Mouse (Mus musculus) limb, embryonic 13.5 days (tissue): ENCODE measurements around the gene Ssx2ip. TPM values are rescaled to one million over a fixed set of nuclear protein-coding genes. Genes with fewer than 3 reads are reported as not detected.
A peak's percentile ranks its signal among the peaks of the same experiment; 100 is the strongest.

Experiments used
- ATAC-seq: fragments of 200-750 bp; cut with Nextera tagmentation; 2 replicates; pipeline ENCODE4 v1.8.0; 2017; ENCODE audit warnings: low read depth, moderate number of reproducible peaks, moderate TSS enrichment; ENCODE audit not compliant: low FRiP score
- H3K27ac ChIP-seq: fragments of 300-500 bp; sonication (generic); 2 replicates; pipeline ENCODE4 v1.5.1; 2015; ENCODE audit warnings: inconsistent platforms, mild to moderate bottlenecking, moderate library complexity
- H3K27me3 ChIP-seq: fragments of 300-500 bp; sonication (generic); 2 replicates; pipeline ENCODE4 v1.6.1; 2015; ENCODE audit warnings: mild to moderate bottlenecking, inconsistent platforms
- H3K36me3 ChIP-seq: fragments of 300-500 bp; sonication (generic); 2 replicates; pipeline ENCODE4 v1.6.1; 2015; ENCODE audit warnings: inconsistent platforms, mild to moderate bottlenecking, moderate library complexity
- H3K4me1 ChIP-seq: fragments of 300-500 bp; sonication (generic); 2 replicates; pipeline ENCODE4 v1.6.1; 2015; ENCODE audit warnings: inconsistent platforms
- H3K4me2 ChIP-seq: fragments of 300-500 bp; sonication (generic); replicated peaks from 2 replicates; pipeline ENCODE4 v1.6.1; 2015; ENCODE audit warnings: inconsistent platforms, mild to moderate bottlenecking, moderate library complexity
- H3K4me3 ChIP-seq: fragments of 300-500 bp; sonication (generic); 2 replicates; pipeline ENCODE4 v1.5.1; 2015; ENCODE audit warnings: moderate library complexity, mild to moderate bottlenecking, inconsistent platforms
- H3K9ac ChIP-seq: fragments of 300-500 bp; sonication (generic); 2 replicates; pipeline ENCODE4 v1.6.1; 2015; ENCODE audit warnings: mild to moderate bottlenecking, inconsistent platforms
- H3K9me3 ChIP-seq: fragments of 300-500 bp; sonication (generic); 2 replicates; pipeline ENCODE4 v1.6.1; 2016; ENCODE audit warnings: inconsistent platforms
- WGBS: fragments of 180-500 bp; shearing (Covaris S2); methylation state at CpG from one replicate; pipeline ENCODE4 v1.1.7; 2015; 5-methylcytosine and 5-hydroxymethylcytosine counted together
- polyA plus RNA-seq: library from polyadenylated mRNA; unstranded; fragments of >200 nt; fragmentation: Nextera tagmentation; extraction: Ambion mirVana; gene quantifications from 2 replicates; pipeline ENCODE4 v1.2.1, GENCODE M21; 2015

Ssx2ip gene
- polyA plus RNA-seq, 1 experiment from 2014 or later: 18.9 TPM

GRCm38 (mm10) chr3:146379740-146380466 lies 24.5 kb upstream of the Ssx2ip start:
- ATAC-seq: no peak
- Histone ChIP-seq H3K4me3 (no peak overlapping the region), H3K27me3 (no peaks in the 10 kb centered on the region), H3K9ac (no peak overlapping the region), H3K4me1 (no peaks in the 10 kb centered on the region), H3K36me3 (no peaks in the 10 kb centered on the region), H3K4me2 (no peak overlapping the region), H3K9me3 (no peaks in the 10 kb centered on the region; the same call in 1 of the 2 replicates), H3K27ac (no peak overlapping the region)
- 76% methylated on average over 9 of the region's 9 CpGs for WGBS

GRCm38 (mm10) chr3:146380874-146381273 lies 23.6 kb upstream of the Ssx2ip start:
- no peak overlapping the region for H3K4me2 ChIP-seq
- H3K27ac ChIP-seq: no peak overlapping the region
- H3K4me1 ChIP-seq: no peaks in the 10 kb centered on the region
- WGBS: 92% methylated on average over 2 of the region's 2 CpGs
- H3K9me3 ChIP-seq: no peaks in the 10 kb centered on the region; the same call in 1 of the 2 replicates
- no peaks in the 10 kb centered on the region for H3K27me3 ChIP-seq
- no peak overlapping the region for H3K4me3 ChIP-seq
- no peak for ATAC-seq
- H3K36me3 ChIP-seq: no peaks in the 10 kb centered on the region
- H3K9ac ChIP-seq: no peak overlapping the region

- no peaks in the 10 kb centered on the region for H3K27me3 ChIP-seq
- WGBS: 88% methylated on average over 9 of the region's 9 CpGs
- H3K27ac ChIP-seq: no peak overlapping the region
- no peak overlapping the region for H3K4me2 ChIP-seq
- ATAC-seq: no peak
- no peaks in the 10 kb centered on the region for H3K4me1 ChIP-seq
- H3K9me3 ChIP-seq: no peaks in the 10 kb centered on the region; the same call in 1 of the 2 replicates
- no peak overlapping the region for H3K9ac ChIP-seq
- H3K4me3 ChIP-seq: no peak overlapping the region
- H3K36me3 ChIP-seq: no peaks in the 10 kb centered on the region
These were observed 23.0 kb upstream of the Ssx2ip start for GRCm38 (mm10) chr3:146381471-146381870.

GRCm38 (mm10) chr3:146386800-146387199 lies 17.6 kb upstream of the Ssx2ip start:
- Histone ChIP-seq H3K4me3 (no peak overlapping the region), H3K4me2 (no peak overlapping the region), H3K36me3 (no peaks in the 10 kb centered on the region), H3K9ac (no peak overlapping the region), H3K4me1 (no peaks in the 10 kb centered on the region), H3K27me3 (0 out of 2 replicates have a peak, but pooled peaks cover 2% of the 10 kb centered on the region), H3K9me3 (no peaks in the 10 kb centered on the region; the same call in 1 of the 2 replicates), H3K27ac (no peak overlapping the region)
- no peak for ATAC-seq
- 69% methylated on average over 3 of the region's 3 CpGs for WGBS

- H3K4me1 ChIP-seq: peaks cover 6% of the 10 kb centered on the region; the same call in 1 of the 2 replicates
- no peak overlapping the region for H3K4me3 ChIP-seq
- no peaks in the 10 kb centered on the region for H3K36me3 ChIP-seq
- H3K27me3 ChIP-seq: peaks cover 8% of the 10 kb centered on the region; the same call in 1 of the 2 replicates
- H3K4me2 ChIP-seq: no peak overlapping the region
- WGBS: 79% methylated on average over 19 of the region's 19 CpGs
- no peak overlapping the region for H3K27ac ChIP-seq
- H3K9me3 ChIP-seq: no peaks in the 10 kb centered on the region
- H3K9ac ChIP-seq: no peak overlapping the region
- no peak for ATAC-seq
These were observed 11.7 kb upstream of the Ssx2ip start for GRCm38 (mm10) chr3:146392656-146393321.

- 45% methylated on average over 7 of the region's 7 CpGs for WGBS
- no peak overlapping the region for H3K27ac ChIP-seq
- no peak overlapping the region for H3K9ac ChIP-seq
- no peak overlapping the region for H3K4me2 ChIP-seq
- H3K9me3 ChIP-seq: no peaks in the 10 kb centered on the region
- peaks cover 6% of the 10 kb centered on the region; the same call in 1 of the 2 replicates for H3K4me1 ChIP-seq
- ATAC-seq: no peak
- no peaks in the 10 kb centered on the region for H3K36me3 ChIP-seq
- H3K27me3 ChIP-seq: peaks cover 8% of the 10 kb centered on the region; the same call in 1 of the 2 replicates
- no peak overlapping the region for H3K4me3 ChIP-seq
These were observed 10.8 kb upstream of the Ssx2ip start for GRCm38 (mm10) chr3:146393641-146394100.

GRCm38 (mm10) chr3:146396256-146396655 lies 8.2 kb upstream of the Ssx2ip start:
- 78% methylated on average over 6 of the region's 6 CpGs for WGBS
- Histone ChIP-seq H3K9me3 (no peaks in the 10 kb centered on the region), H3K4me2 (no peak overlapping the region), H3K27me3 (peaks cover 5% of the 10 kb centered on the region; the same call in 1 of the 2 replicates), H3K9ac (no peak overlapping the region), H3K36me3 (no peaks in the 10 kb centered on the region), H3K4me3 (no peak overlapping the region), H3K4me1 (peaks cover 6% of the 10 kb centered on the region; the same call in 1 of the 2 replicates), H3K27ac (no peak overlapping the region)
- no peak for ATAC-seq

- no peak overlapping the region for H3K27ac ChIP-seq
- peaks cover 6% of the 10 kb centered on the region; the same call in 1 of the 2 replicates for H3K4me1 ChIP-seq
- H3K9me3 ChIP-seq: no peaks in the 10 kb centered on the region
- WGBS: 54% methylated on average over 1 of the region's 1 CpGs
- H3K4me3 ChIP-seq: no peak overlapping the region
- no peak overlapping the region for H3K4me2 ChIP-seq
- H3K27me3 ChIP-seq: peaks cover 5% of the 10 kb centered on the region; the same call in 1 of the 2 replicates
- no peak overlapping the region for H3K9ac ChIP-seq
- no peaks in the 10 kb centered on the region for H3K36me3 ChIP-seq
- ATAC-seq: no peak
These were observed 7.5 kb upstream of the Ssx2ip start for GRCm38 (mm10) chr3:146396934-146397333.

GRCm38 (mm10) chr3:146397847-146398246 lies 6.6 kb upstream of the Ssx2ip start:
- Histone ChIP-seq H3K9ac (no peak overlapping the region), H3K27me3 (peaks cover 2% of the 10 kb centered on the region; the same call in 1 of the 2 replicates), H3K4me1 (peaks cover 6% of the 10 kb centered on the region; the same call in 1 of the 2 replicates), H3K36me3 (no peaks in the 10 kb centered on the region), H3K9me3 (0 out of 2 replicates have a peak, but pooled peaks cover under 1% of the 10 kb centered on the region), H3K4me2 (no peak overlapping the region), H3K27ac (no peak overlapping the region), H3K4me3 (no peak overlapping the region)
- no peak for ATAC-seq
- 92% methylated on average over 4 of the region's 4 CpGs for WGBS

GRCm38 (mm10) chr3:146399203-146399602 lies 5.2 kb upstream of the Ssx2ip start:
- Histone ChIP-seq H3K9me3 (peaks cover 5% of the 10 kb centered on the region; the same call in 1 of the 2 replicates), H3K4me1 (peaks cover 9% of the 10 kb centered on the region; the same call in 1 of the 2 replicates), H3K27me3 (no peaks in the 10 kb centered on the region), H3K4me2 (no peak overlapping the region), H3K27ac (no peak overlapping the region), H3K9ac (no peak overlapping the region), H3K36me3 (no peaks in the 10 kb centered on the region), H3K4me3 (no peak overlapping the region)
- ATAC-seq: no peak
- 85% methylated on average over 5 of the region's 5 CpGs for WGBS

GRCm38 (mm10) chr3:146403770-146404169 lies 672 bp upstream of the Ssx2ip start:
- H3K4me1 ChIP-seq: peaks cover 27% of the 10 kb centered on the region
- H3K27ac ChIP-seq: no peak overlapping the region
- WGBS: 51% methylated on average over 3 of the region's 3 CpGs
- ATAC-seq: no peak
- H3K4me2 ChIP-seq: peak overlapping the region; percentile 90
- no peaks in the 10 kb centered on the region for H3K27me3 ChIP-seq
- H3K9me3 ChIP-seq: peaks cover 5% of the 10 kb centered on the region; the same call in 1 of the 2 replicates
- peak overlapping the region; percentile 90 for H3K4me3 ChIP-seq
- H3K36me3 ChIP-seq: no peaks in the 10 kb centered on the region
- H3K9ac ChIP-seq: peak overlapping the region; percentile 64; the same call in 1 of the 2 replicates
